Mouse (Mus musculus): ENCODE data around the gene Mllt3.

DNA sequence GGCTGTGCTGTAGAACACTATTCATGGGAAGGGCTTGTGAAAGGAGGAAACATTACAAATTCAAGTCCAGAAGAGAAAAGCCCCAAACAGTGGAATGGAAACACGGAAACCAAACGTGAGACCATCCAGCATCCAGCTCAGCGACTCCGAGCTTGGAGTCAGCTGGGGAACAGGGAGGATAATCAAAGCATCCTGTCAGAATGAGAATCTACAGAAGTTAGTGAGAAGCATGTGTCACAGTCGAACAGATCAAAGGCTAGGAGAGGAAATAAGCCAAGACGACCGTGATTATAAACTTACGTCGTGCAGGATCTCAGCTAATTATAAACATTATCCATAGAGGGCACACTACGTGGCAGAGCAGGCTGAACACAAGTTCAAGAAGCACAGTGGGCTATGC lies 105.8 kb downstream of the Mllt3 start:
- TF ChIP-seq CTCF (IDR thresholded peaks at IDR 0.05; ENCODE audit: control insufficient read depth, insufficient read depth, low read length) (no peak), POLR2A (IDR thresholded peaks at IDR 0.05; ENCODE audit: borderline replicate concordance, control insufficient read depth, low read depth, low read length) (no peak)
